Mouse (Mus musculus) c-Kit-negative CD71-positive TER-119-positive erythroid progenitor cells, embryonic 14.5 days (primary cell): ENCODE measurements at regions not wholly inside any gene's neighbourhood (a gene's known extent, or its start where the extent isn't known, plus 50 kb on each side); places are given as distances from the start of the nearest gene placed in this dataset.

Experiments
- DNase-seq: peaks from one replicate; pipeline ENCODE4 v3.0.0-alpha.2; 2013; ENCODE audit warnings: low read depth, low spot score

GRCm38 (mm10) chr13:107944831-107945230 lies 99.4 kb upstream of the Smim15 start:
- DNase-seq, result no peak

DNA sequence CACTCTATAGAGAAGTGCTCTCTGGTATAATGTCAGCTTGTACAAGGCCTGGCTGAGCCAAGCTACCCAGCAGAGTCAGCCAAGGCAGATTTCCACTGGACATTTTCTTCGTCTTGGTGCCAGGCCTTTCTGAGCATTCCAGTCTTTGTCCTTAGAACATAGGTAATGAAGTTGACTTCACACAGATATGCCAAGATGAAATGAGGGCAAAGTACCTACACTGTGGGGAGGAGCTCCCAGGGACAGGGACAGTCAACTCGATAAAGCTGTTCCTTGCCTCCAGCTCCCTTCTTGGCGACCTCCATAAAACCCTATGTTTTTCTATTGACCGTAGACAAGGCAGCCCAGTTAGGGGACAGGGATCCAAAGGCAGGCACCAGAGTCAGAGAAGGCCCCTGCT lies 101.3 kb upstream of the Smim15 start:
- no peak for DNase-seq

DNA sequence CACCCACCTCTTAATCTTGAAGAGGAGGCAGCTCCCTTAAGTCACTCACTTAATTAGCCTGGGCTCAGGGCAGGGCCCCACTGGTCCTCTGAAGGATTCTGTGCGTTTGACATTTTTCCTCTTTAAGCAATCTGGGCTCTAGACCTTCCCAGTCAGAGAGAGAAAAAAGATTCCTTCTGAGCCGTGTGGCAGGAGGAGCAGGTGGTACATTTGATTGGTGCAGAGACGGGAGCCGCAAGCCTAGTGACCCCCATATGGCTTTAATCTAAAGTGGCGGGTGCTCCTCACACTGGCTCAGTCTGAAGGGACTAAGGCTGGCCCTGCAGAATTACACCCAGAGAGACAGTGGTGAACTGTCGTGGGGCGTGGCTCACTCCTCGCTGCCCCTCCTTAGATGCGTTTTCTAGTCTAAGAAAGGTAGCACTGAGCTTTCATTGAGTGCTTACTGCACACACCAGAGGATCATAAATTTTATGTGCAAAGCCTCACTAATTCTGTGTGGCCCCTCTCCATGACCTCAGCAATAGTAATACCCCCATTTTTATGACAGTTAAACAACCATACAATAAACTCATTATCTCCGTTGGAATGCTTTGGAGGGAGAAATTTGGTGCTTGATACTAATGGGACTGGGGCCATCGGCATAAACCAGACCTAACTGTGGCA lies 101.8 kb upstream of the Smim15 start:
- no peak for DNase-seq

- no peak for DNase-seq
Measured at GRCm38 (mm10) chr13:107939916-107940646, 104.2 kb upstream of the Smim15 start.

GRCm38 (mm10) chr13:107935611-107936010 lies 108.6 kb upstream of the Smim15 start:
- no peak for DNase-seq

DNA sequence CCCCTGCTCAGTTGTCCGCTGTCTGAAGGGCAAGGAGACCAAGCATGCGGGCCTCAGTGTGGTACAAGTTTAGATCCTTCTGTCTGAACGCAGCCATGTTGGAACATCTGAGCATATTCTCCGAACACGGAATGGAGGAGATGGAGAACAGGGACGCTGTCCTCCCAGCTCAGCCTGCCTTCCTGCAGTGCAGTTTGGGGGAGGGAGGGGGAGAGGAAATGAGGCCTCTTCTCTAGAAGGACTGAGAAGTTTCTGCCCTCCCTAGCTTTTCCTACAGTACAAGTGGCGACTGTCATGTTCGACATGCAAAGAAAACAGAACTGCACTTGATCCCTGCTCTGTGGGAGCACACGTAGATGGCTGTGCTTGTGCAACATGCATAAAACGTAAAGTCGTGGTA lies 109.6 kb upstream of the Smim15 start:
- DNase-seq, result no peak

- no peak for DNase-seq
Measured at GRCm38 (mm10) chr13:107933598-107934571, 110.4 kb upstream of the Smim15 start.

DNA sequence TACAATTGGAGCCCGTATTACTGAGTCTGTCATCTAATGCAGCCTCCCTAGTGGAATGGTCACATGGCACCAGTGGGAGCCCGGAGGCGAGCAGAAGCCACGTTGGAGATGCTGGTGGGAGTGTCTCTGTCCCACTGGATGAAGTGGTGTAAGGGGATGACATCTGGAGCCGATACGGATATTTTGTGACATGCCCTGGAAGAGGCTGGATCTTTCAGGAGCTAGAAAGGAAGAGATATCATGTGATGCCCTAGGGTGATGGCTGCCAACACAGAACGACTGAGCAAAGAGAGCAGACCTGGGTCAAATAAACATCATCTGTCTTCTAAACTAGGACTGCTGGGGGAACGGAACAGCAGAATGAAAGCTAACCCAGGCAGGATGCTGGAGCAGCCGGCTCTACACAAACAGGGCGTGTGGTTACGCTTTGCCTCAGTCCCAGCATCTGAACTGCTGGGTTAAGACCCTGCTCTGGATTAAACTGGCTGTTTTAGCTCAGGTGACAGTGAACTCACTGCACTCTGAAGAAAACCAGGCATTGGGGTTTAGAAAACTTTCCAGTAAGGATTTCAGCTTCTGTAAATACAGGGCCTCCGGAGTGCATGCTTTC lies 111.7 kb upstream of the Smim15 start:
- no peak for DNase-seq

DNA sequence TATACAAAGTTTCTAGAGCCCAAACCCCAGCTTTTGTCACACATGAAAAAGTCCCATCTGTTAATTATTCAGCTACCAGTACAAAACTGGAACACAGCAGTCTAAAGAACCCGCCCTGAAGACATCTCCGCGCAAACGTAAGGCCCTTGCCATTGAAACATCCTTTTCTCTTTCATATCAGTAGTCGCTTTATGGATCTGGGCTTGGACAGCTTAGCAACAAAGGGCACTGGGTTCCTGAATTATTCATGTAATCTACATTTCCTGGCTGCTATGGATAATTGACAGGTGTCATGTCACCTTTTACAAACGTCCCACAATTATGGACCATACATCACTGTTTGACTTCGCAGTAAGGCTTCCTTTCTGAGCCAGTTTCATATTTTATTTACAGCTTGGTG lies 113.0 kb upstream of the Smim15 start:
- no peak for DNase-seq

DNA sequence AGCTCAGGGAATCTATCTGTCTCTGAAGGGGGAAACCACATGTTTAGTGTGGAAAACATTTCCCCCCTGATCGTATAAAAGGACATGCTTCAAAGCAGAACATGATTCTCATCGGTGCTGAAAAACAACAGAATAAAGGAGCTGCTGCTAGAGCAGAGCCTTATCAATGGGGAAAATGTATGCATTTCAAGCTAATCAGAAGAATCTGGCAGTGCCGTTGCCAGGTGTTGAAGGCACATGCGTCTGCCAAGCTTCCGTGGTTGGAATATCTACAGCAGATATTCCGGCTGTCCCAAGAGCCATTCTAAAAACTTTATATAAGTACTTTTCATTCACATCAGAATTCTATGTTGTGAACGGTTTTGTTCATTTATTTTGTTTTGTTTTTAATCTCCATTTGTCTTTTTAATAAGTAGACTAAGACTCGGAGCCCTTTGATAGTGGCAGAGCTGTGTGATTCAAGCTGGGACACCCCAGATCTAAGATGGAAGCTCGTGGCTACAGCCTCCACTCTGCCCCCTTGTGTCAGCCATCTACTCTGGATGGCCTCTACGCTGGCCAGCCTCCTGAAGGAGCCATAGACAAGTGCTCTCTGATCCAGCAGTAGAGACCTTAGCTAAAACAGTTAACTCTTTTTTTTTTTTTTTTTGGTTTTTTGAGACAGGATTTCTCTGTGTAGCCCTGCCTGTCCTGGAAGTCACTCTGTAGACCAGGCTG lies 116.6 kb upstream of the Smim15 start:
- DNase-seq, result no peak

DNA sequence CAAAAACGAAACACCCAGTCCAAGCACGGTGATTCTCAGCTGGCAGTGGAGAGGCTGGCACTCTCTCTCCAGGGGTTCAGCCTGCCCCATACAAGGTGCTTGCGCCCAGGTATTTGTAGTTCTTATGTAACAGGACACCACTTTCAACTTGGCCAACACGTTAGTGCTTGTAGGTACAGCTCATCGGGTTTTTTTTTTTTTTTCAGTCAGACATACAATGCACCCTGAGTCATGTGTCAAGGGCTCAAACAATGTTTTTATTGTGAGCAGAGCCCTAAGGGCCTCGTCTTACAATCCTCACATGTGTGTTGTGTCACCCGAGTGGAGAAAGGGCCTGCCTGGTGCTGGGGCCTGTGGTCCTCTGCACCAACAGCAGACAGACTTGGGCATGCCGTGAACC lies 118.8 kb upstream of the Smim15 start:
- no peak for DNase-seq

- DNase-seq, result no peak
Measured at GRCm38 (mm10) chr13:107923129-107924114, 120.8 kb upstream of the Smim15 start.

- no peak for DNase-seq
Measured at GRCm38 (mm10) chr13:107919403-107919802, 124.8 kb upstream of the Smim15 start.

DNA sequence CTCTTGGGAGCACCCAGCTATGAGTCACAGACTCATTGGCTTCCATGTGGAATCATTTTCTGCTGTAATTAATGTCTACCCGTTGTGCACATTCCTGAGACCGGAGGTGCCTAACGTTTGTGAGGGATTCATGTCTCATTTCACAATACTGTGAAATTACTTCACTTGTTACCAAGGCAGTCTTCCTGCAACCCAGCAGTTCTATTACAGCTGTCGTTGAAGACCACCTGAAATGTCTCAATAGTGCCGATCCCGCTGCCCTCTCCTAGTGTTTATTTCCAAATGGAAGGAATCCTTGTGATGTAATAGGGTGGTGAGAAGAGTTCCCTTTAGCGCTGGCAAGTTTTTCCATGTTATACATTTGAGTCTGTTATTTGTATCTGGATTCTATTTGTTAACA lies 125.8 kb upstream of the Smim15 start:
- DNase-seq, result no peak

DNA sequence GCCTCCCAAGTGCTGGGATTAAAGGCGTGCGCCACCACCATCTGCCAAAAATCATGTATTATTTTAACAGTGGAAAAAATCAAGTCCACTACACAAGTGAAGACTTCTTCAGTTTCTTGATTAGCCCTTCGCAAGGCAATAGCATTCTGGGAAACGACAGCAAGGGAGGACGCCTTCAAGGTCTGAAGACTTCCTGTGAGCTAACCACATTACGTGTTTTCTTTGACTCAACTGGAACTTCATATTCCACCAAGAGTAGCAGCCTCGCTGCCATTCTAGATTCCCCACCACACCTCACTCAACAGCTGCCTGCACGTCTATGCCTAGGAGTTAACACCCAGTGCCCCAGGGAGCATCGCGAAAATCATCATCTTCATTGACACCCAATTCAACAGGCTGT lies 126.2 kb upstream of the Smim15 start:
- DNase-seq, result no peak

- DNase-seq, result no peak
Measured at GRCm38 (mm10) chr13:107917564-107917963, 126.7 kb upstream of the Smim15 start.

- DNase-seq, result no peak
Measured at GRCm38 (mm10) chr13:107910125-107910524, 134.1 kb upstream of the Smim15 start.

DNA sequence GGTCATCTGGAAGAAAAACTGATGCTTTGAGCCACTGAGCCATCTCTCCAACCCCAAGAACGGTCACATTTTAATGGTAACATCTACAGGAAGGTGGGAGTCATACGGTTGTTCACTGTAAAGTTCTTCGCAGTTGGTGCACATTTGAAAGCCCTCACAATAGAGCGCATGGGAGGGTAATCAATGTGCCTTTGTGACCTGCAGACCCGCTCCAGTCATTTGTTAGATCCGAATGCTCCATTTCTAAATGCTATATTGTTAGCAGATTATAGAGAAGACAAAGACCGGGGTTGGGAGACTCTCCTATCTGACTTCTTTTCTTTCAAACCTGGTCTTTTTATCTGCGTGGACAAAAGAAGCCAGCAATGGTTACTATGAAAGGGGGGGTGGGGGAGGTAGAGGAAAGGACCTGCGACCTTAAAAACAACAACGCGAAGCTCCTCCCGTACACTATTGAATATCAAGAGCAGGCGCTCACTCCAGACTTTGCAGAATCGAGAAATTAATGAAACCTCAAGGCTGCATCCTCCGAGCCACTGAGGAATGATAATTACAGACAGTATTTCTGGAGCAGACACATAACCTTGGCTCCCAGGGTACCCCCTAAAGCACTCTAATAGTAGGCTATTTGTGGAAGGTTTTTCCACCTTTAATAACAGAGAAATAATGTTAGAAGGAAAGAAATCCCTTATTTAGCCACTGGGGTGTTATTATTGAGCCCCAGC lies 134.7 kb upstream of the Smim15 start:
- no peak for DNase-seq

- DNase-seq, result no peak
Measured at GRCm38 (mm10) chr13:107907966-107908365, 136.3 kb upstream of the Smim15 start.
